Mouse (Mus musculus) thymus, adult 18-20 months (tissue): ENCODE measurements around the gene St3gal2.
A peak's percentile ranks its signal among the peaks of the same experiment; 100 is the strongest.
"Not testable (repeated sequence)": the region's sequence is repeated elsewhere in the genome, so short reads cannot be mapped to it uniquely, and the experiment has no call there.

Source experiments
- DNase-seq, 2 experiments: peaks; one replicate each; pipeline ENCODE4 v3.0.0; 2022; ENCODE audit warnings: mixed read lengths in 2 of 2

Gene St3gal2

DNA sequence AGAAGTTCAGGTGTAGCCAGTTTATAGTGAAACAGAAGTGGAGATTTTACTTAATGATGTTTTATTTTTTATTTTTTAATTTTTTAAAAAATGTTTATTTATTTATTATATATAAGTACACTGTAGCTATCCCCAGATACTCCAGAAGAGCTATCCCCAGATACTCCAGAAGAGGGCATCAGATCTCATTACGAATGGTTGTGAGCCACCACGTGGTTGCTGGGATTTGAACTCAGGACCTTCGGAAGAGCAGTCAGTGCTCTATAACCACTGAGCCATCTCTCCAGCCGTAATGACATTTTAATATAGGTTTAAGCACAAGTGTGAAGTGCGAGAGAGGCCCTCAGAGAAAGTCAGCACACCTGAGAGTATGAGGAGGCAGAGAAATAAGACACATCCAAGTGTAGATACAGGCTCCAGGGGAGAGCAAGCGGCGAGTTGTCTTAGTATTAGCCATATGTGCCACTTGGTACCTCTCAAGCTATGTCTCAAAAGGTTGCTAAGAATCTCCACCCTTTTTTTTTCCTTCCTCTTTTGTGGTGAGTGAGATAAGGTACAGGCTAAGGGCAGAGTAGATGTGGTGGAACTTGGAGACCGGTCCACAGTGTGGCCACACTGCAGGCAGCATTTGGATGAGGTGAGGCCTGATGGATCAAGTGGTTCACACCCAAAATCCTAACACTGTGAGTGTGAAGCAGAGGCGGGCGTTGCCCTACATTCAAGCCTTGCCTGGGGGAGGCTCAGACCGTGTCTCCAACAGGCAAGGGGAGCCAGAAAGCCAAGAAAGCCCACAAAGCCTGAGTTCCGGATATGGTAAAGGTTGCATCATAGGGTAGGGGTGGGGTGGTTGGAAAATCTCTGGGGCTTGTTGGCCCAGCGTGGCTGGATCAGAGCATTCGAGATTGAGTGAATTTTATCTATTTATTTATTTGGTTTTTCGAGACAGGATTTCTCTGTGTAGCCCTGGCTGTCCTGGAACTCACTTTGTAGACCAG lies 7.8 kb upstream of the St3gal2 start:
- DNase-seq = no peak

DNA sequence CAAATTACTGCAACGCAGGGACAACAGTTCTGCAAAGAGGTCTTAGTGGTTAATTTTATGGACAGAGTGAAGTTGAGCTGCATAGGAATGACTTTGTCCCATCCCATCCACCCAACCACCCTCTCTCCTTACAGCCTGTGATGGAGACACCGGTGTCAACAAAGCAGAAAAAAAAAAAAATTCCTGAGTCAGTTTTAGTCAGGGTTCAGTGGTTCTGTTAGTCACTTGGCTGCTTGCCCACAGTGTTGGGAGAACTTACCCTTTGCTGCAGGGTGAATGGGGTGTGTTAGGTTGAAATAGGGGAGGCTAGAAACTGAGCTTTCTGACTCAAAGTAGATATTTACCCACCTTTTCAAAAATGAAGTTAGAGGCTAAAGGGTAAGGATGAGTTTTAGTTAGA lies 2.3 kb upstream of the St3gal2 start:
- DNase-seq = no peak

DNA sequence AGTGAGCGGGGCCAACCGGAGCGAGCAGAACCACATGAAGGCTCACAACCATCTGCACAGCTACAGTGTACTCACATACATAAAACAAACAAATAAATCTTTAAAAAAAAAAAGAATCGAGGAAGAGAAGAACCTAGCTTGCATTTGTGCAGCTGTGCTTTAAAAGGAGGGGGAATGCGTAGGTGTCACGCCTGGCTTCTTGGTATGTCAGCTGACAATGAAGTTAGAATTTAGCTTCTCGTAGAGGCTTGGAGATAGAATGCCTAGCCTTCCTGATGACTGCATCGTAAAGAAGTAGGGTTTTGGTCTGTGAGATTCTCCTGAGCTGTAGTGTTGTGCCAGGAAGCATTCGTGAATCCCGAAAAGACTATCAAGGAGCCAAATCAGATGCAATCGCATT lies 1.7 kb upstream of the St3gal2 start:
- no peak for DNase-seq

DNA sequence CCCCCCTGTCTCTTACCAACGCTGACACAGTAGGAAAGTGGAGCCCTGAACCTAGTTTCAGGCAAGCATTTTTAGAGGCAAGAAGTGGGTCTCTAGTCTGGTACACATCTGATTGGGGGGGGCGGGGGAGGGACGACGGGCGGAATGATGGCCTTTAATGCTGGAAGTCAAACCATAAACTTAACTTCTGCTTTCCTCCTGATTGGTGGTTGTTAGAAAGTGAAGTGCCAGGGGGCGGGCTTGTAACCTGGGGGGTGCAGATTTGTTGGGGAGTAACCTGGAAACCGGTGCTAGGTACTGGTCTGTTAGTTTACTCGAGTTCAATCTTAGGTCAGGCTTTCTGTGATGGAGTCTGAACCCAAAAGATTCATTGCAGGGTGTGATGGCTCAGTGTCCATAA lies 1.3 kb upstream of the St3gal2 start:
- DNase-seq = no peak

DNA sequence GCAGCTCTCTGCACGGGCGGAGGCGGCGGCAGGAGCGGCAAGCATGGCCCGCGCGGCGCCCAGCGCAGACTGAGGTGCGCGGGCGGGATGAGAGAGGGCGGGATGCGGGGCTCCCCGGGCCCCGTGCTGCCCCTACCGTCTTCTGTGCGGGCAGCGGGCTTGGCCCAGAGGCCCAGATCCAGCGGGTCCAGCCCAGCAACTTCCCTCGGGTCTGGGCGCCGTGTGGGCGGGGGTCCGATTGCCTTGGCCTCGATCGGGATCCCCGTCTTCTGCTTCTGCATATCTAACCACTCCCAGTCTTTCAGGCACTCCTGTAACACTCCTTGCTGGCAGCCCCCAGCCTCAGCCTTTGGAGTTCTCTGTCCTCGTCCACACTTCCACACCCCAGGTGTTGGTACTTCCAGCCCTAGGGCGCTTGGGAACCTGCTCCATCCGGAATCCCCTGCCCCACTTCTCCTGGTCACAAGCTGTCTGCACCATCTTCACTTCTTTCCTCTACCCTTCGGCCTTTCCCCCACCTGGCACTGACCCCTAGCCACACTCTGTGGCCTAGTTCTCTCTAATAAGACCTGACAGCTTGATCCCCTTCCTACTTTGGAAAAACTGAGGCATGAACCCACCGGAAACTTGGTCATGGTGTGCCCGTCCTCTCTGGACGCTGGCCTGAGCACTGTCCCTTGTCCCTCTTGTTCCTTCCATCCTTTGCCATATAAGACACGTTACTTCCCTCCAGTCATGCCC lies 480 bp downstream of the St3gal2 start:
- DNase-seq = peak in 1 of 2 experiments; percentile 47

DNA sequence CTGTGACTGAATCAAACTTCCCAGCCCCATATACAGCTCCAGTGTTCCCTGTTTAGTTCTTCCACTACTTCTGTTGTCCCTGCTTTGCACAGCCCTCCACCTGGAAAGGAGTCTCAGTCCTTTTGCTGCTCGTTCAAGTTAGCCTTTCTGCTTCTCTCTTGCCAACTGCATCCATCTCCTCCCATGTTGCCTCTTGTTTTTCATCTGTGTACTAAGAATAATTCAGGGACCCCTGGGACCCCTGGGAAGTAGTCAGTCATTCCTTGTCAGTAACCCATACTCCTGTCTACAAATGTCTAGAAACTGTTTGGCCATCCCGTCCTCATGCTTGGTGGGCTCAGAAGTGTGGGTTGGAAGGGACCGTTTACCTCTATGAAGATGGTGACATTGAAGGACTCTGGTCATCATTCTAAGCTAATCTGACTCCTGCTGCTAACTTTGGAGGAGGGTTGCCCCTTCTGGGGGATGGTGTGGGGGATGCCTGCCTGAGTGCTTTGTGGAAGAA lies 1.1 kb downstream of the St3gal2 start:
- DNase-seq = no peak

DNA sequence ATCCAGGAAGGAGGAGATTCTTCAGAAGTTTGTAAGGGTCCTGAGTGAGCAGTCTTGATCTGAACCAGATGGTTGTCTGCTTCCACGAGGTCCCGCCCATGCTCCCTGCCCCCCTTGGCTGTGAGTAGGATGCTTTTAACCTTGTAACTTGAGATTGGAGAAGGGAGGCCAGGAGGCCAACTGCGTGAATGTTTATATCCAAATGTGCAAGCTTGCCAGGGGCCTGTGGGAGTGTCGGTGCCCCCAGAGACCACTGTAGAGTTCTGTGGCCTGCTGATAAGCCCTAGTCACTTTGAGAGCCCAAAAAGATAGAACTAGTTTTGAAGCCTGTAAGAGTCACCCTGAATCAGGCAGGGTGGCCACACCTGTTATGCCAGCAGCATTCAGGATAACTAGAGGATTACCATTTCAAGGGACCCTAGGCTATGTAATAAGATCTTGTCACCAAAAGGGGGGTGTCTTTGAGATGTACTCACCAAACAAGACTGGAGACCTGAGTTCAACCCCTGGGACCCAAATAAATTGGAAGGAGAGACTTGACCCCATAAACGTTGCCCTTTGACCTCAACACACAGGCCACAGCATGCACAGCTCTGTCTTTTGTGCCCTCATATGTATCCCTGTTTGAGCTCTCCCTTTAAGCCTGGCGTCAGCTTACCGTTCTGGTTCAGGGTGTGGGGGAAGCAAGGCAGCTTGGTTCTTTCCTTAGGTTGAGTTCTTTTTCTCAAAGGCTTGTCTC lies 1.9 kb downstream of the St3gal2 start:
- DNase-seq = no peak

DNA sequence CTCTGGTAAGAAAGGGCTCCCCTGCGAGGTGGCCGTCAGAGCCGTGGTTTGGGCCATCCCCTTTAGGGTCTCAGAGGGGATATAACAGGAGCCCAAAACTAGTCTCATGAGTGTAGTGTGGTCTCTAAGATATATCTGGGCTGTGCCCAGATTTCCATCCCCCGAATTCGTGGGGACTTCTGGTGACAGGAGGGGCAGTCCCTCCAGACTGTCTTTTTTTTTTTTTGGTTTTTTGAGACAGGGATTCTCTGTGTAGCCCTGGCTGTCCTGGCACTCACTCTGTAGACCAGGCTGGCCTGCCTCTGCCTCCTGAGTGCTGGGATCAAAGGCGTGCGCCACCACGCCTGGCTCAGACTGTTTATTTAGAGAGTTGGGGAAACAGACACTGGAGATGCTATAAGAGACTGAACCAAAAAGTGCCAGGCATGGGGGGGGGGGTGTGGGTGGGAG lies 6.0 kb downstream of the St3gal2 start:
- DNase-seq = no peak

DNA sequence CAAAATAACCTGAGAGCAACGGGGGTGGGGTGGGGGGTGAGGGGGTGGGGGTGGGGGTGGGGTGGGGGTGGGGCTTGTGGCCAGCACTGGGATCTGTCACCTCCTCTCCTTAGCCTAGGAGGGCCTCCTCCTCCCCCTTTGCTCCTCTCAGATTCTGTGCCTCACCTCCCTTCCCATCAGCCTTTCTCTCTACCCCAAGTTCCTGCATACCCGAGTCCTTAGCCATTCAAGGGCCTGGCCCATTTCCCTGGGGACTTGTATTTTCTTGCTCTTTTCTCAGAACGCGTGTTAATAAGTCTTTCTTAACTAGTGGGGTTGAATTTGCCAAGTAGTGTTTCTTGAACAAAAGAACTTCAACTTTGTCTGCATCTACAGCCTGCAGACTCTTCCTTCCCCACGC lies 7.0 kb downstream of the St3gal2 start:
- no peak for DNase-seq

DNA sequence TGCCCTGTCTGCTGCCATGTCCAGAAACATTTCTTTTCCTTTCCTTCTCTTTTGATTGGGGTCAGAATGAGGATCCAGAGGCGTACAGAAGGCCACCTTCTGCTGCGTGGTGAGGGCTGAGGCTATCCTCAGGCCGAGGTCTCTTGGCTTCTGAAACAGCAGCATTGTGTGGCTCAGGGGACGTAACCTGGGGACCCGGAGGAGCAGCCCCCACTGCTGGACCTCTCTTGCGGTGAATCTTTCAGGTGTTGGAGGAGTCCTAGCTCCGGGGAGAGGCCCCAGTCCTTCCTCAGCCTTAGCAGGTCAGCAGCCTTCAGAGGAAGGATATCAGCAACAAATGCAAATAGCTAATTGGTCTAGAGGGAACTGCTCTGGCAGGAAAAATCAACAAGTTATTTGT lies 8.7 kb downstream of the St3gal2 start:
- no peak for DNase-seq

DNA sequence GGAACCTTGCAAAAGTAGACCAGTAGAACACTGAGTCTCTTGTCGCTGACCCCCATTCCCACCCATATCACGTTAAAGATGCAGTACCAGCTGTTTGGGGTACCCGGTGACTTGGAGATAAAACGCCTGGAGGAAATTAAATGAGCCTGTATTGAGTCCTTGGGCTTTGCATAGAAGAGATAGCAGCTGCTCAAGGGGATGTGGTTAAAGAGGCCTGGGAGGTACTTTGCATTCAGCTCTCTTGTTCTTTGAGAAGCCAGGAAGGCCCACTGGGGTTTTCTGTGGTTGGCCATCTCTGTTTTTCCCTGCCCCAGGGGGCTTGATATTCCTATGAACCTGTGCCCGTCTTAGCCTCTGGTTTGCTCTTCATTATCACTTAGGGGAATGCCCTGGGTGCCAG lies 9.3 kb downstream of the St3gal2 start:
- no peak for DNase-seq

DNA sequence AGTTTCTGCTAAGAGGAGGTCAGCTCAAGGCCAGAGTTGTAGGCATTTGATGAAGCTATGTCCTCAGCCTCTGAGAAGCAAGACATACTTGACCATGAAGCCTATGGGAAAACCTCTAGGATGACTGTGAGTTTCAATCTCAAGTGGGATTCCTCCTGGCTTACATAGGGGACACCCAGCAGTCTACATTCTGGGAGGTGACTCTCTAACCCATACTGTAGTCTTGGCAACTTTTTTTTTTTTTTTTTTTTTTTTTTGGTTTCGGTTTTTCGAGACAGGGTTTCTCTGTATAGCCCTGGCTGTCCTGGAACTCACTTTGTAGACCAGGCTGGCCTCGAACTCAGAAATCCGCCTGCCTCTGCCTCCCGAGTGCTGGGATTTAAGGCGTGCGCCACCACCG lies 9.9 kb downstream of the St3gal2 start:
- DNase-seq = not testable (repeated sequence)

DNA sequence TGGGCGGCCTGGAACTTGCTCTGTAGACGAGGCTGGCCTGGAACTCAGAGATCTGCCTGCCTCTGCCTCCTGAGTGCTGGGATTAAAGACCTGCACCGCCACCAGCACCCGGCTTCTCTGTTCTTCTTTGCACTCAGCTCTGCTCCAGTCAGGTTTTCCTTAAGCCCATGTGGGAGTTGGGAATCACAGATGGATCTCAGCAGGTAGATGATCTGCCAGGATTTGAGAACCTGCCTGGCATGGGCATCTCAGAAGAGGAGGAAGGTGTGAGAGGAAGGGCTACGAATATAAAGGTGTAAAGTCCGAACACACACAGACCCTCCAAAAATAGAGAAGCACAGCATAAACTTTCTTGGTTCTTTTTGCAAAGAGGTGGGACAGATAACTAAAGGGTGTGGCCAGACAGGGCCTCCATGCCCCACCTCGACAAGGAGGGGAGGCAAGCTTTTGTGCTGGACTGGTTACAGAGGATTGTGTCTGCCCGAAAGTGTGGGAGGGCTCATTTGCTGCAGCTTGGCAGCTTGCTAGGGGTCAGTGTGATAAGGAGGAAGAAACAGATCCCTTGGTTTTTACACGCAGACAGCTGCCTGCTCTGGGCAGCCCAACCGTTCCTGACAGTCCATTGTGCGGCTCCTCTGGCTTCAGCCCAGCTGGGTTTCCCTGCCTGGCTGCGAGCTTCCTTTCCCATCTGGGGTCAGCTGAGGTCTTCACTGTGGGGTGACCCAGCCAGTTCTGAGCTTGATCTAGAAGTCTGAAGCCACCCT lies 11.6 kb downstream of the St3gal2 start:
- DNase-seq = no peak

DNA sequence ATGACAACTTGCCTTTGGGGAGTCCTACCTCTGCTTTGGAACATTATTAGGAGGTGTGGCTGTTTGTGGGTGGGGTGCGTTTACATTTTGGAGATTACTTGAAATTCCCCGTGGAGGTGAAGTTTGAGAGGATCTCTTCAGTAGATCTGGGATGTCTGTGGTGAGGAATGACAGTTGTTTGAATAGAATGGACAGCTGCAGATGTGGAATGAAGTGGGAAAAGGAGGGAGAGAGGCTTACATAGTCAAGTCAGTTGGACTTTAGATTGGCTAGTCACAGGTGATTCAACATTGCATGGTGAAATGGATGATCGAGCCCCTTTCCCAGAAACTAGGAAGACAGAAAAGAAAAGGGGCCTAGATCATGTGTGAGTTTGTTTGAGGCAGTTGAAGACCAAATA lies 12.7 kb downstream of the St3gal2 start:
- no peak for DNase-seq

DNA sequence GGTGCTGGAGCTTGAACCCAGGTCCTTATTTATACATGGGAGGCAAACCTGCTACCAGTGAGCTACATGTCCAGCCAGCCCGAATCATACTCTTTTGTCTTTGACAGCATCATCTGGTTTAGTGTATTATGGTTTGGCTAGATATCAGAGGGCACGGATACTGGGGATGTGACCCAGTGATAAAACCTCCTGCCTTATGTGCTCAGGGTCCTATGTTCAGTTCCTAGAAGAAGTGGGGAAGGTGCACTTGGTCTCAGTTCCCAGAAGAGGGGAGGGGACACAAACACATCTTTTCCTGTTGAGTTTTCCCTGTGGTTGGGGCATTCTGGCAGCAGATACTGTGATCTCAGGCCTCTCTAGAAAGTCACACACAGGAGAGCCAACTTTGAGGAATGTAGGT lies 13.6 kb downstream of the St3gal2 start:
- no peak for DNase-seq

DNA sequence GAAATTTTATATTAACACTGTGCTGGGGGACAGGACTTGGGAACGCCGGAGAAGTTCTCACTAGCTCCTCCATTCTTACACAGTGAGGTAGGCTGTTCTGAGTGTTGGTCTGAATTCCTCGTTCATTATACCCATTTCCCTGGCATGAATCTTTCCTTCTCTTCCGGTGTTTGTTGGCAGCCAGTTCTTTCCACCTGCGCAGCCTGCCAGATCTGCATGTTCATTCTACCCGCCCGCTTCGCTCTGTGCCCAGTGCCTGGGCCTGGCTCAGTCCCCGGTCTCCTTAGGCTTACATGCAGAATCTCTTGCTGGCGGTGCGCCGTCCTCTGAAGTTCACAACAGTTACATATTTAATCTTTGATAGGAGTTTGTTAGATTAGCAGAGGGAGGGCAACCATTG lies 16.5 kb downstream of the St3gal2 start:
- no peak for DNase-seq

DNA sequence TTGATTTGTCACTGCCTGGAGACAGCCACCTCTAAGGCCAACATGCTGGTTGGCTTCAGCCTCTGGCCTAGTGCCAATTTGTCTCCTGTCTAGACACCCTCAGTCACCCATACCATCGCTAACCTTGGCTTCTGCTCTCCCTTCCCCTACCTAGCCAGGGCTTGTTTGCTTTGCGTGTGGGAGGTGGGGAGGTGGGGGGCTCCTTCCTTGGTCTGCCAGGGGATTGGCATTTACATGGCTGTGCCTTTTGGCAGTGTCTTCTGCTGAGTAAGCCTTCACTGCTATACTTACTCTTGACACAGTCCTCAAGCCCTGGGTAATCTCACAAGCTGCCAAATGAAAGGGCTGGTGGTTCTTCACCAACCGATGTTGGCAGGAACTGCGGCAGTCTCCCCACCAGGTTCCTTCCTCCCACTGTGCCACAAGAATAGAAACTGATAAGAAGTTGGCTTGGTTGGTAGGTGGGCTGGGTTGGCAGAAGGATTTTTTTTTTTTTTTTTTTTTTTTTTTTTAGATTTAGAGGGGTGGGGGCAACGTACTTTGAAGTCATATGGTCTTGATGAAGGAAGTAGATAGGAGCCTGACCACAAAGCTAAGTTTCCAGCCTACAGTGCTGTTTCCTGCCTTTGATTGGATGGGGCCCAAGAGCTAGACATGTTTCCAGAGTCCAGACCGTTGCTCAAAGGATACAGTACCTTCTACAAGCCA lies 19.3 kb downstream of the St3gal2 start:
- peak; percentile 48 to 71 for DNase-seq

DNA sequence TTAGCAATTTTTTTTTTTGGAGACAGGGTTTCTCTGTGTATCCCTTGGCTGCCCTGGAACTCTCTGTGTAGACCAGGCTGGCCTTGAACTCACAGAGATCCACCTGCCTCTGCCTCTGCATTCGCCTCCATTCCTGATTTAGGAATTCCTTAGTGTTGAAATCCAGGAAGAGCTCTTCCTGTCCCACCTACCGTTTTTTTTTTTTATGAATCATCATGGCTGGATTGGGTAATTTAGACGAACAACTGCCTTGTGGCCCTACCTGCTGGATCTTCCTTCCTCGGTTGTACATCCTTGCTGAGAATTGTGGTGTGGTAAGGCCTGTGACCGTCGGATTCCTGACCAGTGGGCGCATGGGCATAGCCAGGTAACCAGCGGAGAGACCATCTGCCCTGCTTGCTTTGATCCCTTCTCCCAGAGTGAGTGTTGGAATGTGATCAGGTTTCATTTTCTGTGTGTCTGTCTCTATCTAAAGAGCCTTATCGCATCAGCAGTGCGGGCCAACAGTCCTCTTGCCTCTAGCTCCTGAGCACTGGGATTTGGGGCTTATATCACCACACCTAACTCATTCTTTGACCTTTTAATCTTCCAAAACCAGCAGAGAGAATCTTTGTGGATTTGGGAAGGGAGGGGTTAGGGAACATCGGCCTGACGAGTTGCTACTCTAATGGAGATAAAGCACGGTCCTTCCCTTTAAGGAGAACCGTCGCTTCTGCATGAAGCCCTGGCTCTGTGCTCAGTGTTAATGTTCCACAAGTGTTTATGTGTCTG lies 21.1 kb downstream of the St3gal2 start:
- no peak for DNase-seq

DNA sequence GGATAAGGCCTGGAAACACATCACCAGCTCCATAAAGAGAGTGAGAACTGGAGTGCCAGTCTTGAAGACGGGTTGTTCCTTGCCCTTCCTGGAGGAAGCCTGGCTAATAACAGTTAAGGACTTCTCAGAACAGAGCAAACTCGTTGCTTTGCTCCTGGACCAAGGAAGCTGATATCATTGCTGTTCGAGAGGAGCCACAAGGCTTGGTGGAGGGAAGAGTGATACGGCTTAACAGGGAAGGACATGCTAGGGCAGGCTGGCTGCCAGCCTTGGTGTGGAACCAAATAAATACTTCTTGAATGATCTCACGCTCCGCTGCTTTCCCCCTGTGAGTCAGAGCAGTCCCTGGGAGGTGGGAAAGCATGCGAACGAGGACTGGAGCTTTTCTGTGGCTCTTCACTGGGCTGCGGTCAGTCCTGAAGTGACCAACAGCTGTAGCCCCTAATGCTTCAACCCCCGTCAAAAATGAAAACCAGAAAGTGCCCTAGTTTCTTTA lies 21.8 kb downstream of the St3gal2 start:
- no peak for DNase-seq

DNA sequence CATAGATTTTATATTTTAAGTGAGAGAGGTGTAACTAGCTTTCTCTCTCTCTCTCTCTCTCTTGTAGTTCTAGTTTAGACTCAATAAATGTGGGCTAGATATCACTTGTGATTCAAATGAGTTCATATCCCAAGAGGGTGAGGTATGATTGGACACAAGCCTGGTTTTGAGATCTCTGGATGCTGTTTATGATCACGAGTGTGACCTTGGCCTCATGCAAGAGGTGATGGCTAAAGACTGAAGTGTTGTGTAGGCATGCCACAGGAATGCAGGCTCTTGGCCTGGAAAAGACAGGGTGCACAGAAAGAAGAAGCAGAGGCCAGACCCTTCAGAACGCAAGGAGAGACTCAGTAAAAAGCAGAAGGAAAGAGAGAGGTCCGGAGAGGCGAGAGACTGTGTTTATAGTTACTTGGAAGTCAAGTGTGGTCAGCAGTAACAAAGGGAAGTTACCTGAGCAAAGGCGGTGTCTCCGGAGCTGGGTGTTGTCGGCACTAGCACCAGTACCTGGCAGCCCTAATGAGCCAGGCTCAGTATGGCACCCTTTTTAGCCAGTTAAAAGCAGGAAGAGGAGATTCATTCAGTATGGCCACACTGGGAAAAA lies 24.7 kb downstream of the St3gal2 start:
- no peak for DNase-seq
